Mouse (Mus musculus) monocyte, adult 5-6 weeks (primary cell): ENCODE data around the gene Rabepk. TPM values are rescaled to one million over a fixed set of nuclear protein-coding genes. Genes with fewer than 3 reads are reported as not detected.
A peak's percentile ranks its signal among the peaks of the same experiment; 100 is the strongest.
"Not testable (repeated sequence)": the region's sequence is repeated elsewhere in the genome, so short reads cannot be mapped to it uniquely, and the experiment has no call there.

ENCODE experiments used
- ATAC-seq: fragments of 153-309, 156-312 bp; replicated peaks from 2 replicates; pipeline ENCODE4 v1.8.0; 2017; ENCODE audit warnings: mild to moderate bottlenecking; ENCODE audit not compliant: low TSS enrichment, insufficient number of reproducible peaks, severe bottlenecking, poor library complexity, low FRiP score
- total RNA-seq: library from RNA; stranded (forward); fragments of 200-1000, 200-491, 200-594 nt; gene quantifications from 3 replicates; pipeline ENCODE4 v1.2.3, GENCODE M21; 2017

Rabepk gene
- total RNA-seq = 11.9 to 17.3 TPM (median 17.2 TPM) in 3 replicates

GRCm38 (mm10) chr2:34799357-34800256 is at the start of gene Rabepk:
Gene Rabepk (minus strand): TSS chr2:34799912.
- peak; percentile 67 for ATAC-seq

GRCm38 (mm10) chr2:34847702-34848101 is 48.0 kb upstream of the Rabepk start:
- no peak for ATAC-seq

GRCm38 (mm10) chr2:34843211-34843939 is 43.7 kb upstream of the Rabepk start:
- no peak for ATAC-seq

GRCm38 (mm10) chr2:34841706-34842105 is 42.0 kb upstream of the Rabepk start:
- no peak for ATAC-seq

- not testable (repeated sequence) for ATAC-seq
Measured at GRCm38 (mm10) chr2:34840143-34840542, 40.4 kb upstream of the Rabepk start.

- no peak for ATAC-seq
Measured at GRCm38 (mm10) chr2:34835669-34836068, 36.0 kb upstream of the Rabepk start.

GRCm38 (mm10) chr2:34833624-34834023 is 33.9 kb upstream of the Rabepk start:
- no peak for ATAC-seq

GRCm38 (mm10) chr2:34832766-34833457 is 33.2 kb upstream of the Rabepk start, which contains the start of gene Gm34653:
Gene Gm34653 (plus strand): TSS chr2:34833007.
- not testable (repeated sequence) for ATAC-seq

DNA sequence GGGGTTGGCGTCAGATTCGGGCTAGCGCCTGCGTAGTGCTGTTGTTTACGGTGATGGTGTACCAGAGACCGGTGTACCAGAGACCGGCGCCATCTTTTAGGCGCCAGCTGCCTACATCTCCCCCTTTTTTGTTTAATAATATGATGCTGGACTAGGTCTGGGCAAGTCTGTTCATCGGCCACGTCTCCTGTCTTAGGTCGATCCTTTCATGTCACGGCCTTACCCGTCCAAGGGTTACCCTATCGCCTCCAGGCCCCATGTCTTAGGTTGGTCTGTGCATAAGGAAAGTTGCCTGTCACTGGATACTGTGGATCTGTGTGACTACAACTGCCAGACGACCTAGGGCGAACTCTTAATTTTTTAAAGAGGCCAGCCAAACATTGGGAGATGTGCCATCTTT is 30.4 kb upstream of the Rabepk start:
- ATAC-seq = not testable (repeated sequence)

- ATAC-seq = no peak
Measured at GRCm38 (mm10) chr2:34828026-34828425, 28.3 kb upstream of the Rabepk start.

- ATAC-seq = no peak
Measured at GRCm38 (mm10) chr2:34827591-34827990, 27.9 kb upstream of the Rabepk start.

GRCm38 (mm10) chr2:34826460-34827231 is 26.9 kb upstream of the Rabepk start:
- ATAC-seq = 0 out of 2 replicates have a peak, but pooled peaks have one; percentile 19

GRCm38 (mm10) chr2:34825827-34826459 is 26.2 kb upstream of the Rabepk start, which contains the start of gene Fbxw2:
Gene Fbxw2 (minus strand): TSS chr2:34826311.
- peak; percentile 92 for ATAC-seq

DNA sequence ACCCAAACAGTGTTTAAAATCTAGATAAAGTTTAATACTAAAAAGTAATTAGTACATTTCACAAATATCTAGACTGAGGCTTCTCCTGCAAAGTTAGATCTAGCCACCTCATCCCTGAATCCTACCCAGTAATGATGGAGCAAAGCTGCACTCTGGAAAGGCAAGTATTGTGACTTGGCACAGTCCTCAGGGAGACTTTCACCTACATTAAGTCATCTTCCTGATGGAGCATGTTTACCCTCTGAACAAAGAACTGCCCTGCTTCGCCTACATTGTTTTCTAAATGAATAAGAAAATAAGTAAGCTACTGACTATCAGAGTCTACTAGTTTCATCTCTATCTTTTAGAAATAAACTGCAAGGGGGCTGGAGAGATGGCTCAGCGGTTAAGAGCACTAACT is 18.8 kb upstream of the Rabepk start:
- no peak for ATAC-seq

- ATAC-seq = not testable (repeated sequence)
Measured at GRCm38 (mm10) chr2:34815893-34816292, 16.2 kb upstream of the Rabepk start.

DNA sequence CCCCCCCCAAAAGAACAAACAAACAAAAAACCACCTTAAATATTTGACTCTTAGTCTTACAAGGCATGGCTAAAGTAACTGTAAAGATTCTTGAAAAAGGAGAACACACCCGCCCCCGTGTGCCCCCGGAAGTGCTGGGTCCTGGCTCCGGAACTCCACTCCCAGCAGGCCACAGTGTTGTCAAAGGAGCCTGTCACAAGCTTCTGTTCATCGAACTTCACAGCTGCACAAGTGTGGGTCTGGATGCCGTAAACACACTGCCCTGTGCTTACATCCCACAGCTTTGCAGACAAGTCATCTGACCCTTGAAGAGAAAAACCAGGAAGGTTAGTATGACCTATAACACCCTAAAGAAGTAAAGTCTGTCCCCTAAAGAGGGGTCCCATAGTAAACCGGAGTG is 13.0 kb upstream of the Rabepk start:
- no peak for ATAC-seq

DNA sequence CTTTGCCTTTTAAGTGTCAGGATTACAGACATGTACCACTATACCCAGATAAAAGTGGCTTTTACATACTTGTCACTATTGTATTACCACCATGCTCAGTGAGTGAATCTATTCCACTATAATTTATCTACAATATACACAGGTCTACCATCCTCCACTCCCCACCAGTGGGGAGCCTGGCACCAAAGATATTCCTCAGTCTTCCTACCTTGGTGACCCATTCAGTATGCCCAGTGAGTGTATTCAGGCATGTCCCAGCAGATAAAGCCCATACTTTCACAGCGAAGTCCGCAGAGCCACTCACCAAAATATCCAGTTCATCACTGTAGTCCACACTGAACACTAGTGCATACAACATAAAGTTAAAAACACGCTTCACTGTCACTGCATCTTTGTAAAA is 11.1 kb upstream of the Rabepk start:
- no peak for ATAC-seq

- ATAC-seq = no peak
Measured at GRCm38 (mm10) chr2:34809568-34809967, 9.9 kb upstream of the Rabepk start.
